Mouse (Mus musculus) kidney, embryonic 14.5 days (tissue): ENCODE measurements around the gene Hcn3. TPM values are rescaled to one million over a fixed set of nuclear protein-coding genes. Genes with fewer than 3 reads are reported as not detected.
A peak's percentile ranks its signal among the peaks of the same experiment; 100 is the strongest.

ENCODE experiments used
- ATAC-seq: fragments of 200-750 bp; cut with Nextera tagmentation; 2 replicates; pipeline ENCODE4 v1.8.0; 2017; ENCODE audit warnings: moderate number of reproducible peaks, mild to moderate bottlenecking, moderate TSS enrichment, moderate library complexity; ENCODE audit not compliant: low FRiP score, low TSS enrichment
- H3K27ac ChIP-seq: fragments of 300-500 bp; sonication (generic); 2 replicates; pipeline ENCODE4 v1.5.1; 2014; ENCODE audit warnings: low read depth, mild to moderate bottlenecking, low read length, moderate library complexity, mixed read lengths
- H3K27me3 ChIP-seq: fragments of 300-500 bp; sonication (generic); 2 replicates; pipeline ENCODE4 v1.6.1; 2014; ENCODE audit warnings: mild to moderate bottlenecking, low read length; ENCODE audit not compliant: control insufficient read depth, insufficient read depth
- H3K36me3 ChIP-seq: fragments of 300-500 bp; sonication (generic); 2 replicates; pipeline ENCODE4 v1.6.1; 2014; ENCODE audit warnings: low read length, mixed read lengths; ENCODE audit not compliant: control insufficient read depth, insufficient read depth
- H3K4me1 ChIP-seq: fragments of 300-500 bp; sonication (generic); 2 replicates; pipeline ENCODE4 v1.6.1; 2014; ENCODE audit warnings: low read length, mixed read lengths; ENCODE audit not compliant: control insufficient read depth, insufficient read depth
- H3K4me2 ChIP-seq: fragments of 300-500 bp; sonication (generic); replicated peaks from 2 replicates; pipeline ENCODE4 v1.6.1; 2014; ENCODE audit warnings: low read depth, mild to moderate bottlenecking, low read length
- H3K4me3 ChIP-seq: fragments of 300-500 bp; sonication (generic); 2 replicates; pipeline ENCODE4 v1.5.1; 2014; ENCODE audit warnings: mild to moderate bottlenecking, low read length
- H3K9ac ChIP-seq: fragments of 300-500 bp; sonication (generic); 2 replicates; pipeline ENCODE4 v1.6.1; 2014; ENCODE audit warnings: low read depth, mild to moderate bottlenecking, low read length, moderate library complexity
- H3K9me3 ChIP-seq: fragments of 300-500 bp; sonication (generic); 2 replicates; pipeline ENCODE4 v1.6.1; 2016; ENCODE audit warnings: low read length; ENCODE audit not compliant: control insufficient read depth
- WGBS: fragments of 180-500 bp; shearing (Covaris S2); extraction: QIAGEN DNeasy Blood & Tissue Kit; methylation state at CpG from one replicate; pipeline ENCODE4 v1.1.7; 2014; 5-methylcytosine and 5-hydroxymethylcytosine counted together
- polyA plus RNA-seq: library from polyadenylated mRNA; unstranded; fragments of >200 nt; fragmentation: Nextera tagmentation; extraction: Ambion mirVana; gene quantifications from 2 replicates; pipeline ENCODE4 v1.2.1, GENCODE M21; 2014

Hcn3 gene
- polyA plus RNA-seq: 0.49 and 0.73 TPM in 2 replicates

DNA sequence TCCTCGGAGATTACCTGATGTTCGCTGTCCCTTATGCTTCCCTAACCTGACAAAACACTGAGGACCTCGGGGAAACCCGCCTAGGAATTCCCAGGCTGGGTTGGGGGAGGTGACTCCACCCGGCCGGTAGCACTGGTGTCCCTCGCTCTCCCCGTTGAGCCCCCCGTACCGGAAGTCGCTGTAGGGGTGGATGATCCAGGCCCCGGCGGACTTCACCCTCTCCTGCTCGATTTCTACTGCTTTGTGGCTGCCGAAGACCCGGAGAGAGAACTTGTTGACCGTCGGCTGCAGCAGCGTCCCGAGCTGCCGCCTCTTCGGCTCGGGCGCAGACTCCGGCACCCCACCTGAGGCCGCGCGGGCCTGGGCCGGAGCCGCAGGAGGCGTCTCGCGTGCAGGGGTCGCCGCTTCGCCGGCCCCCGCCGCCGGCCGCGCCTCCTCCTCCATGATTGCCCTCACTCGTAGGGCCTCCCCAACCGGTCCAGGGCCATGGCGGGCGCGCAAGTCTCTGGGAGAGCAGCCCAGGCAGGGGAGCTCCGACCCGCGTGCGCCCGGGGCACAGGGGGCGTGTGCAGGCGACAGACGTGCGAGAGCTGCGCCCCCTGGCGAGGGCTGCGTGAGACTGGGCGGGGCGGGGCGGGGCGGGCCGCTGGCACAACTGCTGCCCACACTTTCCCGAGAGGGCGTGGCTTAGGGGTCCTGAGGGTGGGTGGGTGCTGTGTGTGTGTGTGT is at the start of gene Hcn3:
Gene Hcn3, minus strand, starts transcription at position 581 of the 729 bp plus-strand sequence.
- Histone ChIP-seq H3K9ac (peak within 1 kb of the TSS; percentile 50; the same call in 1 of the 2 replicates), H3K27ac (no peak within 1 kb of the TSS), H3K4me3 (peak within 1 kb of the TSS; percentile 56), H3K36me3 (no peaks in the 10 kb centered on the region), H3K4me1 (peaks cover 12% of the 10 kb centered on the region; the same call in 1 of the 2 replicates), H3K9me3 (no peaks in the 10 kb centered on the region), H3K4me2 (peak within 1 kb of the TSS; percentile 98), H3K27me3 (peaks cover 7% of the 10 kb centered on the region; the same call in 1 of the 2 replicates)
- peak; percentile 72 for ATAC-seq
- WGBS: 1% methylated on average over 62 of the region's 66 CpGs

DNA sequence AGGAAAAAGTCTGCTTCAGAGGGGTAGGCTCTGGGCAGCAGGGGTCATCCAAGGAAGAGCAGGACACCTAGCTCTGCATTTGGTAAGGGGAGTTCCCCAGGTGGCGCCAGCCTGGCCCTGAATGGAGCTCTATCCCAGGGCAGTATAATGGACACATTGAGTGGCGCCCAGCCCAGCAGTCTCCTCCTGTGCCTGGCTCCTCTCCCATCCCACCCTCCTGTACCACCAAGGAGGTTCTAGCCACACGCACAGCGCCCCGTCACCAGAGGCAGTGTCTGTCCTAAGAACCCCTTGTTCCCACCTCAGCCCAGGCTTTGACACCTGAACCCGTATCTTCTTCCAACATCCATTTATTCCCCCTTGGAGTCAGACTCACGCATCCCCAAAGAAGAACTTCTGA is 49.7 kb upstream of the Hcn3 start:
- Histone ChIP-seq H3K9me3 (no peaks in the 10 kb centered on the region), H3K36me3 (peaks cover 49% of the 10 kb centered on the region), H3K4me2 (no peak overlapping the region), H3K27ac (no peak overlapping the region), H3K27me3 (no peaks in the 10 kb centered on the region), H3K9ac (no peak overlapping the region), H3K4me3 (no peak overlapping the region), H3K4me1 (peaks cover 9% of the 10 kb centered on the region; the same call in 1 of the 2 replicates)
- ATAC-seq: no peak
- WGBS: 85% methylated on average over 7 of the region's 7 CpGs

GRCm38 (mm10) chr3:89208736-89209135 is 48.7 kb upstream of the Hcn3 start:
- Histone ChIP-seq H3K4me2 (no peak overlapping the region), H3K4me1 (peaks cover 7% of the 10 kb centered on the region; the same call in 1 of the 2 replicates), H3K9me3 (no peaks in the 10 kb centered on the region), H3K27ac (no peak overlapping the region), H3K4me3 (no peak overlapping the region), H3K36me3 (peaks cover 49% of the 10 kb centered on the region), H3K9ac (no peak overlapping the region), H3K27me3 (no peaks in the 10 kb centered on the region)
- ATAC-seq: no peak
- WGBS: 86% methylated on average over 6 of the region's 6 CpGs

DNA sequence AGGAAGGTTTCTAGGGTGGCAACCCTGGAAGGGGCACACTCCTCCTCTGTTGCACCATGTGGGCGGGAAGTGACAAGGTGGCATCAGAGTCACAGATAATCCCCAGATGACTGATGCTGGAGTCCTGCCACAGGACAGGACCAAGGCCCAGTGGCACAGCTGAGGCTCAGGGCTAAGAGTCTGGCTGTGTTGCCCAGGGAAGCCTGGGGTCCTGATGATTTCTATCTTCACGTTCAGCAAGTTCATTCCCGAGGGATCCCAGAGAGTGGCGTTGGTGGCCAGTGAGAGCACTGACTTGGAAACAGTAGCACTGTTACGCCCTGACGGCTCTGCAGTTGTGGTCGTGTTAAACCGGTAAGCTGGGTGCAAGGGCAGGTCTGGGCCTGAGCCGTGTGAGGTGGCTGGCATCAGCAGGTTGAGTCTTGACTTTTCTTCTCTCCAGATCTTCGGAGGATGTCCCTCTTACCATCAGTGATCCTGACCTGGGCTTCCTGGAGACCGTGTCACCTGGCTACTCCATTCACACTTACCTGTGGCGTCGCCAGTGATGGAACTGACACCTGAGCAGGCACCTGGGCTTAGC is 48.2 kb upstream of the Hcn3 start:
- Histone ChIP-seq H3K27ac (no peak overlapping the region), H3K27me3 (no peaks in the 10 kb centered on the region), H3K36me3 (peaks cover 49% of the 10 kb centered on the region), H3K9me3 (no peaks in the 10 kb centered on the region), H3K4me2 (no peak overlapping the region), H3K9ac (no peak overlapping the region), H3K4me3 (no peak overlapping the region), H3K4me1 (peaks cover 10% of the 10 kb centered on the region)
- no peak for ATAC-seq
- 88% methylated on average over 13 of the region's 13 CpGs for WGBS

GRCm38 (mm10) chr3:89206695-89207094 is 46.7 kb upstream of the Hcn3 start:
- Histone ChIP-seq H3K4me3 (no peak overlapping the region), H3K9ac (no peak overlapping the region), H3K27me3 (no peaks in the 10 kb centered on the region), H3K36me3 (peaks cover 49% of the 10 kb centered on the region), H3K4me1 (peaks cover 4% of the 10 kb centered on the region), H3K9me3 (no peaks in the 10 kb centered on the region), H3K27ac (no peak overlapping the region), H3K4me2 (no peak overlapping the region)
- ATAC-seq: no peak
- 88% methylated on average over 2 of the region's 2 CpGs for WGBS

- WGBS: 87% methylated on average over 7 of the region's 7 CpGs
- Histone ChIP-seq H3K9ac (no peak overlapping the region), H3K27me3 (no peaks in the 10 kb centered on the region), H3K27ac (no peak overlapping the region), H3K36me3 (peaks cover 48% of the 10 kb centered on the region), H3K4me1 (peaks cover 4% of the 10 kb centered on the region), H3K4me3 (no peak overlapping the region), H3K9me3 (no peaks in the 10 kb centered on the region), H3K4me2 (no peak overlapping the region)
- no peak for ATAC-seq
These were observed 46.1 kb upstream of the Hcn3 start for GRCm38 (mm10) chr3:89206079-89206478.

DNA sequence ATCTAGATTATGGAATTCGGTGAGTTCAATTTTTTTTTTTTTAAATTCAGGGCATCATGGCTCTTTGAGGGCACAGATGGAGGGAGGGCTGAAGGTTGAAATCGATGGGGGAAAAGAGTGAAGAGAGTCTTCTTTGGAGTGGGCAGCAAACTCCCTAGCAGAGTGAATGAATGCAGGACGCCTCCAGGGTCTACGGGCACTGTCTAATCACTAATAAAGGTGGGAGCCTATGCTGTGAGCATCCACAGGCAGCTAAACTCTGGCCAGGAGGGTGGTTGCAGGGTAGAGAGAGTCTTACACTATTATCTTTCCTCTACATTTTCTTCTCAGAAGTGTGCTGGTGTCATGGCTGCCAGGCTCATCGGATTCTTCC is 43.1 kb upstream of the Hcn3 start:
- peak overlapping the region; percentile 48 for H3K9ac ChIP-seq
- H3K4me3 ChIP-seq: peak overlapping the region; percentile 56
- peak overlapping the region; percentile 54 for H3K4me2 ChIP-seq
- no peak overlapping the region for H3K27ac ChIP-seq
- peaks cover 21% of the 10 kb centered on the region for H3K36me3 ChIP-seq
- WGBS: 44% methylated on average over 5 of the region's 5 CpGs
- H3K4me1 ChIP-seq: peaks cover 4% of the 10 kb centered on the region
- 0 out of 2 replicates have a peak, but pooled peaks have one; percentile 26 for ATAC-seq
- no peaks in the 10 kb centered on the region for H3K9me3 ChIP-seq
- H3K27me3 ChIP-seq: no peaks in the 10 kb centered on the region

DNA sequence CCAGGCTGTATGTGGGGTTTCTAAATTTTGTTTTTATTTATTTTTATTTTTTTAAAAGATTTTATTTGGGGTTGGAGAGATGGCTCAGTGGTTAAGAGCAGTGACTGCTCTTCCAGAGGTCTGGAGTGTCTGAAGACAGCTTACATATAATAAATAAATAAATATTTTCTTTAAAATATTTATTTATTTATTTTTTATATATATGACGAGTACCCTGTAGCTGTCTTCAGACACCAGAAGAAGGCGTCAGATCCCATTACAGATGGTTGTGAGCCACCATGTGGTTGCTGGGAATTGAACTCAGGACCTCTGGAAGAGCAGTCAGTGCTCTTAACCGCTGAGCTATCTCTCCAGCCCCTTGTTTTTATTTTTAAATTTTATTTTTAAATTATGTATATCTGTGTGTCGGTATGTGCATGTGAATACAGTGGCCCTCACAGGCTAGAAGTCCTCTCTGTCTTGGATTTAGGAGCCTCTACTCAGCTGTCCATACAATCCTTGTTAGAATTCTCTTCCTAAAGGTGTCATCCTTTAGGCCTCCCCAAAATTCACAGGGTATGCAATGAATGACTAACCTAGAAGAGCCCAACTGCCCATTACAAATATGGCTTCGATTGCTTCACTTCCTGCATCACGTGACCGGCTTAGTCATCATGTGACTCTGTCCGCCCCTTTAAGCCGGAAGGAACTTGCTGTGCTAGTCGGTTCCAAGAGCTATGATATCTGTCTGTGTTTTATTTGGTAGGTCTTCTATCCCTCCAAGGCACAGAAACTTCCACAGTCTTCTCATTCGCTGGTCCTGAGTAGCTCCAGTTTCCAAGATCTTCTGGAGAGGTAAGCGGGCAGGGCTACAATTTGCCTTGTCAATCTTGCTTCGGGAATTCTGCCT is 42.5 kb upstream of the Hcn3 start, which contains the start of gene Gba:
Gene Gba, plus strand, starts transcription at position 676 of the 889 bp plus-strand sequence.
- H3K4me3 ChIP-seq: peak within 1 kb of the TSS; percentile 56
- no peaks in the 10 kb centered on the region for H3K27me3 ChIP-seq
- peak within 1 kb of the TSS; percentile 54 for H3K4me2 ChIP-seq
- no peaks in the 10 kb centered on the region for H3K9me3 ChIP-seq
- peaks cover 4% of the 10 kb centered on the region for H3K4me1 ChIP-seq
- H3K9ac ChIP-seq: peak within 1 kb of the TSS; percentile 48
- no peak within 1 kb of the TSS for H3K27ac ChIP-seq
- peak; percentile 88 for ATAC-seq
- peaks cover 15% of the 10 kb centered on the region for H3K36me3 ChIP-seq
- WGBS: 27% methylated on average over 13 of the region's 13 CpGs
